Comparison of ENCODE assay signal across 15 mouse cellular contexts in genomic region chr7:98881887-98882286, GRCm38 (mm10). TPM values are rescaled to one million over a fixed set of nuclear protein-coding genes. Genes with fewer than 3 reads are reported as not detected.
DNase-seq lines count a peak whose midpoint lies in the region; ATAC-seq and TF ChIP-seq lines count a peak whose summit lies in the region.
"Had no signal": no experiment of that assay in that cellular context is flagged by ENCODE, and none has a peak within 500 bp of the region (broad histone marks: within the 10 kb centered on the region; RNA-seq: fewer than 3 reads in every experiment).

No protein-coding gene starts in this region.

- H3K4me1 ChIP-seq in hindbrain, postnatal 0 days (ENCODE audit: insufficient read depth, low read length): 0 out of 2 replicates have a peak, but pooled peaks cover 3% of the 10 kb centered on the region
- H3K4me1 ChIP-seq in hindbrain, embryonic 11.5 days (replicated peaks; ENCODE audit: control insufficient read depth, insufficient read depth, low read length): no peaks in the 10 kb centered on the region; the same call in 1 of the 2 replicates
- no peaks in the 10 kb centered on the region for H3K4me1 ChIP-seq in lung, adult 2 months (ENCODE audit: control insufficient read depth, insufficient read depth, low read length)
- no peaks in the 10 kb centered on the region for H3K4me1 ChIP-seq in small intestine, adult 2 months (ENCODE audit: control insufficient read depth, insufficient read depth, insufficient read length, low read length)
- peaks cover 3% of the 10 kb centered on the region; the same call in 1 of the 2 replicates for H3K4me1 ChIP-seq in forebrain, embryonic 14.5 days (ENCODE audit: control insufficient read depth, insufficient read depth, low read length)
- H3K4me1 ChIP-seq: liver, embryonic 13.5 days had no signal

- DNase-seq in hindbrain, postnatal 0 days (ENCODE audit: low spot score): peak; percentile 56
- no peak for DNase-seq in hindbrain, embryonic 11.5 days (ENCODE audit: low spot score)
- no peak for DNase-seq in lung, adult 2 months
- no peak for DNase-seq in lung, postnatal 4 days
- DNase-seq in brain, adult 2 months (ENCODE audit: low read depth, low spot score): peak; percentile 65
- no peak for DNase-seq in forebrain, embryonic 14.5 days (ENCODE audit: low spot score)
- DNase-seq: adrenal gland, postnatal 25 days; layer of hippocampus, postnatal 36 days; liver, embryonic 13.5 days; thymus, postnatal 36 days had no signal

- no peaks in the 10 kb centered on the region for H3K9me3 ChIP-seq in hindbrain, postnatal 0 days (ENCODE audit: low read length)
- H3K9me3 ChIP-seq in hindbrain, embryonic 11.5 days (ENCODE audit: control insufficient read depth, low read length): no peaks in the 10 kb centered on the region
- no peaks in the 10 kb centered on the region for H3K9me3 ChIP-seq in forebrain, embryonic 14.5 days (replicated peaks; ENCODE audit: control insufficient read depth, low read length)
- H3K9me3 ChIP-seq: forebrain, embryonic 13.5 days; intestine, embryonic 15.5 days; liver, embryonic 13.5 days; neural tube, embryonic 12.5 days had no signal

- TF ChIP-seq CTCF in hindbrain, postnatal 0 days (IDR thresholded peaks at IDR 0.05; ENCODE audit: low read depth): peak; percentile 53
- peak; percentile 24; the same call in 1 of the 2 replicates for TF ChIP-seq CTCF in lung, adult 2 months (IDR thresholded peaks at IDR 0.05; ENCODE audit: insufficient read depth, low read length)
- TF ChIP-seq CTCF in small intestine, adult 2 months (IDR thresholded peaks at IDR 0.05; ENCODE audit: extremely low read depth, insufficient read length, insufficient replicate concordance, low read depth, low read length): peak; percentile 29; the same call in 1 of the 2 replicates

- 51% methylated on average over 4 of the region's 4 CpGs for WGBS in hindbrain, postnatal 0 days
- 70% methylated on average over 4 of the region's 4 CpGs for WGBS in hindbrain, embryonic 11.5 days
- WGBS in lung, adult 2 months: 72% methylated on average over 4 of the region's 4 CpGs
- WGBS in small intestine, adult 2 months: 62% methylated on average over 4 of the region's 4 CpGs
- WGBS in forebrain, embryonic 14.5 days: 60% methylated on average over 4 of the region's 4 CpGs

- no peak overlapping the region for H3K27ac ChIP-seq in hindbrain, postnatal 0 days
- H3K27ac ChIP-seq in hindbrain, embryonic 11.5 days (ENCODE audit: low read depth, low read length): no peak overlapping the region
- H3K27ac ChIP-seq in small intestine, adult 2 months (ENCODE audit: insufficient read depth, low read depth, low read length): no peak overlapping the region
- no peak overlapping the region for H3K27ac ChIP-seq in forebrain, embryonic 14.5 days (ENCODE audit: low read depth, low read length)
- H3K27ac ChIP-seq: forebrain, embryonic 13.5 days; intestine, embryonic 15.5 days; liver, embryonic 13.5 days; neural tube, embryonic 12.5 days had no signal

- TF ChIP-seq POLR2A in lung, adult 2 months (IDR thresholded peaks at IDR 0.05; ENCODE audit: borderline replicate concordance, extremely low read depth, low read depth, low read length): no peak
- no peak for TF ChIP-seq POLR2A in small intestine, adult 2 months (IDR thresholded peaks at IDR 0.05; ENCODE audit: low read depth, low read length)

- ATAC-seq in hindbrain, postnatal 0 days: no peak
- ATAC-seq in hindbrain, embryonic 11.5 days (ENCODE audit: low FRiP score): no peak
- no peak for ATAC-seq in forebrain, embryonic 14.5 days
- ATAC-seq: forebrain, embryonic 13.5 days; intestine, embryonic 15.5 days had no signal

- no peak overlapping the region for H3K9ac ChIP-seq in hindbrain, postnatal 0 days (replicated peaks; ENCODE audit: low read length)
- no peak overlapping the region for H3K9ac ChIP-seq in hindbrain, embryonic 11.5 days (ENCODE audit: low read depth, low read length)
- no peak overlapping the region for H3K9ac ChIP-seq in forebrain, embryonic 14.5 days (ENCODE audit: low read length)
- H3K9ac ChIP-seq: forebrain, embryonic 13.5 days; intestine, embryonic 15.5 days; liver, embryonic 13.5 days; neural tube, embryonic 12.5 days had no signal

- no peaks in the 10 kb centered on the region for H3K27me3 ChIP-seq in hindbrain, postnatal 0 days (ENCODE audit: insufficient read depth, low read length)
- no peaks in the 10 kb centered on the region for H3K27me3 ChIP-seq in hindbrain, embryonic 11.5 days (ENCODE audit: control insufficient read depth, insufficient read depth, low read length)
- no peaks in the 10 kb centered on the region for H3K27me3 ChIP-seq in small intestine, adult 2 months (ENCODE audit: control insufficient read depth, insufficient read depth, low read length)
- H3K27me3 ChIP-seq in forebrain, embryonic 14.5 days (replicated peaks; ENCODE audit: control insufficient read depth, insufficient read depth, low read length): no peaks in the 10 kb centered on the region
- H3K27me3 ChIP-seq: forebrain, embryonic 13.5 days; intestine, embryonic 15.5 days; liver, embryonic 13.5 days; neural tube, embryonic 12.5 days had no signal

- H3K36me3 ChIP-seq in hindbrain, postnatal 0 days (ENCODE audit: insufficient read depth, low read length): no peaks in the 10 kb centered on the region
- H3K36me3 ChIP-seq in hindbrain, embryonic 11.5 days (ENCODE audit: control insufficient read depth, insufficient read depth, low read length): no peaks in the 10 kb centered on the region
- H3K36me3 ChIP-seq in small intestine, adult 2 months (ENCODE audit: control insufficient read depth, insufficient read depth, low read length): no peaks in the 10 kb centered on the region
- no peaks in the 10 kb centered on the region for H3K36me3 ChIP-seq in forebrain, embryonic 14.5 days (ENCODE audit: control insufficient read depth, insufficient read depth, low read length)
- H3K36me3 ChIP-seq: intestine, embryonic 15.5 days; neural tube, embryonic 12.5 days had no signal

- H3K4me2 ChIP-seq in hindbrain, postnatal 0 days (ENCODE audit: low read depth, low read length): no peak overlapping the region
- no peak overlapping the region for H3K4me2 ChIP-seq in hindbrain, embryonic 11.5 days (replicated peaks; ENCODE audit: low read depth, low read length)
- no peak overlapping the region for H3K4me2 ChIP-seq in forebrain, embryonic 14.5 days (ENCODE audit: low read length)
- H3K4me2 ChIP-seq: forebrain, embryonic 13.5 days; intestine, embryonic 15.5 days; liver, embryonic 13.5 days; midbrain, embryonic 11.5 days; neural tube, embryonic 12.5 days had no signal

- H3K4me3 ChIP-seq in hindbrain, postnatal 0 days (ENCODE audit: low read length): no peak overlapping the region
- no peak overlapping the region for H3K4me3 ChIP-seq in hindbrain, embryonic 11.5 days (ENCODE audit: low read depth, low read length)
- H3K4me3 ChIP-seq in lung, adult 2 months (replicated peaks; ENCODE audit: extremely low read depth, low read depth, low read length): no peak overlapping the region
- no peak overlapping the region for H3K4me3 ChIP-seq in small intestine, adult 2 months (ENCODE audit: low read depth, low read length)
- H3K4me3 ChIP-seq in forebrain, embryonic 14.5 days (ENCODE audit: low read depth, low read length): no peak overlapping the region
- H3K4me3 ChIP-seq: forebrain, embryonic 13.5 days; intestine, embryonic 15.5 days; liver, embryonic 13.5 days; neural tube, embryonic 12.5 days had no signal

RNA-seq across cellular contexts. Expression of gene Wnt11, which starts 47.0 kb away (rescaled TPM):
- total RNA-seq in hindbrain, postnatal 0 days (2014; rRNA removed): 11.4 and 17.2 TPM in 2 replicates
- polyA plus RNA-seq in hindbrain, postnatal 0 days (2015; fragmentation: Nextera tagmentation; extraction: Ambion mirVana): 2.2 and 2.8 TPM in 2 replicates
- 3.0 and 3.5 TPM in 2 replicates for polyA plus RNA-seq in hindbrain, embryonic 11.5 days (2014; fragmentation: Nextera tagmentation; extraction: Ambion mirVana)
- polyA plus RNA-seq in lung, adult 2 months (2012; rRNA removed): 35.1 and 47.3 TPM in 2 replicates
- 2.8 and 18.6 TPM in 2 replicates for polyA plus RNA-seq in small intestine, adult 2 months (2012; rRNA removed)
- 0.26 and 0.50 TPM in 2 replicates for polyA plus RNA-seq in forebrain, embryonic 14.5 days (2014; fragmentation: Nextera tagmentation; extraction: Ambion mirVana)

Comparison
In these comparisons a context has a peak if more than half of its experiments do, and no peak if none do; other contexts are left out.
1. DNase-seq: peak in hindbrain, postnatal 0 days (single experiment) and brain, adult 2 months (single experiment); none in hindbrain, embryonic 11.5 days (single experiment), lung, adult 2 months (single experiment), lung, postnatal 4 days (0 of 2) and forebrain, embryonic 14.5 days (single experiment).
2. Peak in every context shown above with its lines, with median percentiles within 50 percentile points of each other: CTCF ChIP-seq.